Mouse (Mus musculus) urinary bladder, postnatal 14 days (tissue): ENCODE results near the gene Fam118a.

ENCODE experiments used
- DNase-seq: peaks from one replicate; pipeline ENCODE4 v3.0.0; 2021; ENCODE audit warnings: low spot score

Gene Fam118a

DNA sequence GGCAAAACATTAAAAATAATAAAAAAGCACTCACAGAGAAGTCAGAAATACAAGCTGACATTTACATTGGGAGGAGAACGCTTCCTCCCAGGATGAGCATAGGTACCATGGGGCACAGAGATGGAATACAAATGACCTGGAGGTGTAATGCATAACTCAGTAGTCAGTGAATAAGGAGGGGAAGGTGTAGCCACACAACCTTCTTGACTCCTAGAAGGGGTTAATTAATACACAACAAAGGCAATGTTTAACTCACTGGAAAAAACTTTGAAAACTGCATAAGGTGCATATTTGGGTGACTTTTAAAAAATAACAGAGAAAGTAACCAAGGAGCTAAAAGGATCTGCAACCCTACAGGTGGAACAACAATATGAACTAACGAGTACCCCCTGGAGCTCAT is 43.9 kb downstream of the Fam118a start:
- no peak for DNase-seq

DNA sequence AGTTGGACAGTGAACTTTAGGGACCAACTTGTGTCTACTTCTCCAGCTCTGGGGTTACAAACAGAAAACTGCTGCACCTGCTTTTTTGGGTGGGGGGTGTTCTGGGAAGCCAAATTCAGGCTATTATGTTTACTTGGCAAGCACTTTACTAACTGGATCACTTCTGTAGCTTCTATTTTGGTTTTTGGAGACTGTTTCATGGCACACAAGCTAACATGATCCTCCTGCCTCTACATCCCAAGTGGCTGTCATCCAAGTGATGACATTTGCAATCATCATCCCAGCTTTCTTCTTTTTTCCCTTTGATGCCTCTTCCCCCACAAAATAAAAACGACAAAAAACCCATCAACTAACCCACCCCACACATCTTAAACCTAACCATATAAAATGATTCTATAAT is 56.9 kb downstream of the Fam118a start:
- no peak for DNase-seq
